Mouse (Mus musculus): ENCODE measurements around the gene Ttc21b. TPM values are rescaled to one million over a fixed set of nuclear protein-coding genes. Genes with fewer than 3 reads are reported as not detected.
A peak's percentile ranks its signal among the peaks of the same experiment; 100 is the strongest.

Gene Ttc21b
- polyA plus RNA-seq, 1 experiment from 2014 or later = 11.1 TPM

DNA sequence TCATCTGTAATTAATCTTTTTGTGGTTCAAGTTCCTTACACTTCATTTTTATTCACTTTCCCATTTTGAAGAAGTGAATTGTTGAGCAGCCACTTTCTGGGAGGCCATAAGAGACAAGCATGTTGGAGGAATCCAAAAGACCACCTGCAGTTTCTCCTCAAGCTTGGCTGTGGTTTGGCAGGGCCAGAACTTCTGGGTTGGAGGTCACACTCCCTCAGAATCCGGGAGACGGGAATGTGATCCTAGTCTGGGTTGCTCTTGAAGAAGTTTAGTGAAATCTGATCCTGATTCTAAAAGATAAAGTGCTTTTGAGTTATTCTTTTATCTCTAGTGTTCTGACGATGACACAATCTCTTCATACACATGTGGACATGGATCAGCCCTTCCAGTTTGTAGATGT, 105.9 kb downstream of the Ttc21b start:
- H3K9me3 ChIP-seq (ENCODE audit: control insufficient read depth, low read length) = no peaks in the 10 kb centered on the region
- H3K4me3 ChIP-seq (ENCODE audit: low read length) = no peak overlapping the region
- H3K36me3 ChIP-seq (ENCODE audit: control insufficient read depth, insufficient read depth, low read length) = no peaks in the 10 kb centered on the region
- no peak overlapping the region for H3K9ac ChIP-seq (ENCODE audit: low read depth, low read length)
- H3K27me3 ChIP-seq (replicated peaks; ENCODE audit: control insufficient read depth, insufficient read depth, low read length) = no peaks in the 10 kb centered on the region
- H3K4me1 ChIP-seq (ENCODE audit: control insufficient read depth, insufficient read depth, low read depth, low read length) = no peaks in the 10 kb centered on the region
- ATAC-seq = no peak
- H3K4me2 ChIP-seq (ENCODE audit: low read length) = no peak overlapping the region
- 82% methylated on average over 3 of the region's 3 CpGs for WGBS
- H3K27ac ChIP-seq (ENCODE audit: low read depth, low read length) = no peak overlapping the region

DNA sequence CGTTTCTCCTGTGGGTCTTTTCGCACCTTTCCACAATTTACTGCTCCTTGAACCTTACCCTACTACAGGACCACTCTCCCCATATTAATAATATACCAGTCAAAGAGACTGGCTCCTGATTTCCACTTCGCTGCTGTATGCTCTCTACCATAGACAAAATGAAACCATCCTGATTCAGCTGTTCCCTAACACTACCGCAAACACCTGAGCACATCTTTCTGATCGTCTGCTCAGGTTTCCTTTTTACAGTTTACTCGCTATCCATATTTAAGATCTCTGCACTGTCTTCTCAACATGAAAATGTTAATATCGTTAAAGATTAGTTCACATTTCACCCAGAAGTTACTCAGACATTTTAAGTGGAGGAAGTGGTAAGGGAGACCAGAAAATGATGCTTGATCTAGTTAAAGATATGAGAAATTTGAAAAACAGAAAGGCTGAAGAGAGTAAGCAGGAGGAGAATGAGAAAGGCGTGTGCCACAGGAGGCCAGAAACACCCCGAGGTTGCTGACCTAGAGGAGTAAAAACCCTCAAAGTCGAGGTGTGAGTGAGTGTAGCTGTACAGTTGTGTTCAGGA, 107.7 kb downstream of the Ttc21b start:
- WGBS = 87% methylated on average over 10 of the region's 10 CpGs
- ATAC-seq = no peak
- H3K27ac ChIP-seq (ENCODE audit: low read depth, low read length) = no peak overlapping the region
- H3K9ac ChIP-seq (ENCODE audit: low read depth, low read length) = no peak overlapping the region
- H3K4me3 ChIP-seq (ENCODE audit: low read length) = no peak overlapping the region
- H3K36me3 ChIP-seq (ENCODE audit: control insufficient read depth, insufficient read depth, low read length) = no peaks in the 10 kb centered on the region
- H3K4me2 ChIP-seq (ENCODE audit: low read length) = no peak overlapping the region
- H3K4me1 ChIP-seq (ENCODE audit: control insufficient read depth, insufficient read depth, low read depth, low read length) = no peaks in the 10 kb centered on the region
- H3K9me3 ChIP-seq (ENCODE audit: control insufficient read depth, low read length) = no peaks in the 10 kb centered on the region
- no peaks in the 10 kb centered on the region for H3K27me3 ChIP-seq (replicated peaks; ENCODE audit: control insufficient read depth, insufficient read depth, low read length)

DNA sequence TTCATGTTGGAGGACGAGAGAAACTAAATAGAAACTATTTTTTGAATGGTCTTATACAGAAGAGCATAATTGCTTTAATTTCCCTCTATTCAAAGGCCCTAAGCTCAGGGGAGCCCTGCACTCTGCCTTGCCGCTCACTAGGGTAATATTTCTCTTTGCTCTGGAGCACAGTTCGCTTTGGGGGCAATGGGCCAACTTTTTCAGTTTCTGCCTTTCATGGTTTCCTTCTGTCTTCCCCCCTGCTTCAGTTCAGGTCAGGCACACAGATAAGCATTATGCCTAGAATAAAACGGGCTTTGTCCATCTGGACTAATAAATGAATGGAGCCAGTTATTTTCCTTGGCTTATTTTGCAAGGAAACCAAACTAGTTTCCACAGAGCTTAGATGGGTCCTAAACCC, 109.9 kb downstream of the Ttc21b start:
- H3K4me3 ChIP-seq (ENCODE audit: low read length) = no peak overlapping the region
- WGBS = 37% methylated on average over 4 of the region's 4 CpGs
- no peak overlapping the region for H3K9ac ChIP-seq (ENCODE audit: low read depth, low read length)
- no peaks in the 10 kb centered on the region for H3K9me3 ChIP-seq (ENCODE audit: control insufficient read depth, low read length)
- no peak overlapping the region for H3K4me2 ChIP-seq (ENCODE audit: low read length)
- H3K27me3 ChIP-seq (replicated peaks; ENCODE audit: control insufficient read depth, insufficient read depth, low read length) = no peaks in the 10 kb centered on the region
- no peaks in the 10 kb centered on the region for H3K36me3 ChIP-seq (ENCODE audit: control insufficient read depth, insufficient read depth, low read length)
- H3K27ac ChIP-seq (ENCODE audit: low read depth, low read length) = no peak overlapping the region
- no peaks in the 10 kb centered on the region for H3K4me1 ChIP-seq (ENCODE audit: control insufficient read depth, insufficient read depth, low read depth, low read length)
- ATAC-seq = 0 out of 2 replicates have a peak, but pooled peaks have one; percentile 48

DNA sequence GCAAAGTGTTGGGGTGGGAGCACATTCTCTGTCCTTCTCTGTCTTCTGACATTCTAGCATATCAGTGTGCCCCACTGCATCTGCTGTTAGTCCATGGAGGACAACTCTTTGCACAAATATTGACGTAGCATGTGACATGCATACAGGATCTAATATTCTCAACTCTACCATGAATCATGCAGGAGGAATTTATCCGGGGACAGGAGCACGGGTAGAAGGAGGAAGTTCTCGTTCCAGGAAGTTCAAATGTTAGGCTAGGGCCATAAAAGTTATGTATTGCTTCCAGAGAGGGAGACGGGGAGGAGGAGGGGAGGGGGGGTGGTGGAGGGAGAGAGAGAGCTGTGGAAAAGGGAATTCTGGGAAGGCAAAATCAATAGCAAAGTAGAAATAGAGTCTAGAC, 111.6 kb downstream of the Ttc21b start:
- no peak overlapping the region for H3K4me2 ChIP-seq (ENCODE audit: low read length)
- no peaks in the 10 kb centered on the region for H3K27me3 ChIP-seq (replicated peaks; ENCODE audit: control insufficient read depth, insufficient read depth, low read length)
- no peak overlapping the region for H3K4me3 ChIP-seq (ENCODE audit: low read length)
- WGBS = 67% methylated on average over 5 of the region's 5 CpGs
- no peak for ATAC-seq
- H3K4me1 ChIP-seq (ENCODE audit: control insufficient read depth, insufficient read depth, low read depth, low read length) = no peaks in the 10 kb centered on the region
- H3K27ac ChIP-seq (ENCODE audit: low read depth, low read length) = no peak overlapping the region
- H3K36me3 ChIP-seq (ENCODE audit: control insufficient read depth, insufficient read depth, low read length) = no peaks in the 10 kb centered on the region
- H3K9ac ChIP-seq (ENCODE audit: low read depth, low read length) = no peak overlapping the region
- H3K9me3 ChIP-seq (ENCODE audit: control insufficient read depth, low read length) = no peaks in the 10 kb centered on the region

DNA sequence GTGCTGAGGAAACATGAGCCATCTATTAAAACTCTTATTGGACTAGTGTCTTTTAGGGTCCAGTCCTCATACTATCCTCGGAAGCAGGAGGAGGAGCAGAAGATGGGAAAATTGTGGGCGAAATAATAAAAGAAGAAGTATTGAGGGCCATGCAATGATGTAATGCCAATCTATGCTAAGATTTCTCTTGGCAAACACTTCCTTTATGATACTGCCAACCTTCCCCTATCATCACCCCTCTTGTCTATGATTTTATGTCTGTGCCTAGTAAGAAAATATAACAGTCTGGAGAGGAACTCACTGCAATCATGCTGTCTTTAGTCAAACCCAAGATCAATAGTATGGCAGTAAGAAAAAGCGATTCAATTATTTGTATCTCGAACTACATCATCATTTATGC, 113.1 kb downstream of the Ttc21b start:
- Histone ChIP-seq H3K4me1 (ENCODE audit: control insufficient read depth, insufficient read depth, low read depth, low read length) (no peaks in the 10 kb centered on the region), H3K4me3 (ENCODE audit: low read length) (no peak overlapping the region), H3K9ac (ENCODE audit: low read depth, low read length) (no peak overlapping the region), H3K27ac (ENCODE audit: low read depth, low read length) (no peak overlapping the region), H3K36me3 (ENCODE audit: control insufficient read depth, insufficient read depth, low read length) (no peaks in the 10 kb centered on the region), H3K9me3 (ENCODE audit: control insufficient read depth, low read length) (no peaks in the 10 kb centered on the region), H3K4me2 (ENCODE audit: low read length) (no peak overlapping the region), H3K27me3 (replicated peaks; ENCODE audit: control insufficient read depth, insufficient read depth, low read length) (no peaks in the 10 kb centered on the region)
- 97% methylated on average over 4 of the region's 4 CpGs for WGBS
- ATAC-seq = no peak

DNA sequence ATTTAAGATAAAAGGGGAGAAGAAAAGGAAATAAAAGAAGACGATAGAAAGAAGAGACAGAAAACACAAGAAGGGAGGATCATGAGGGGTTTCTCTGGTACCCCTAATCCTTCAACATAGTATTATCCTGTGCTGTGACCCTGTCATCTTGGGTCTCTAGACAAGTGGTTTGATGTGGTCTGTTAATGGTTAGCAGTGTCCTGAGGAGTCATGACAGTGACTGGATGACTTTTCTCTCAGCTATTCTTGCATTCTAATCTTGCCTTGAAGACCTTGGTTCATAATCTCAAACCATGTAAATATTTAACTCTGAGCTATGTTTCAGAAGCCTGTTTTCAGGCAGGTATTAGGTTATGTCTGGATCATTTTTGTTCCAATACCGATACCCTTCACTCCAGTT, 113.7 kb downstream of the Ttc21b start:
- H3K4me2 ChIP-seq (ENCODE audit: low read length) = no peak overlapping the region
- H3K9me3 ChIP-seq (ENCODE audit: control insufficient read depth, low read length) = no peaks in the 10 kb centered on the region
- 87% methylated on average over 2 of the region's 2 CpGs for WGBS

DNA sequence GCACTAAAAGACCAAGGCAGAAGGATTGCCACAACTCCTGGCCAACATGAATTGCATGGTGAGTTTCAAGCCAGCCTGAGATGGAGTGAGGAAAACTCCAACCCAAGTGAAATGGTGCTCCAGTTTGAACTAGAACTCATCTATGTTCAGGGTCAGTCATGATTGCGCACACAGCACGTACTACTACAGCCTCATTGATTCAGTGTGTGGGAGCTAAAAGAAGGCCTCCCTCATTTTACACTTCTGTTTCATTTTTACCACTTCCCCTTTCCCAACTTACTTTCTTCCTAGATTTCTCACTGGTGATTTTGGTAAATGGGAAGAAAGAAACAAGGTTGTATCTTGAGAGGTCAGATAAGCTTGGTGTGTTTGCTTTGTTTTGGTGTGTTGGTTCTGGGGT, 114.1 kb downstream of the Ttc21b start:
- Histone ChIP-seq H3K36me3 (ENCODE audit: control insufficient read depth, insufficient read depth, low read length) (no peaks in the 10 kb centered on the region), H3K4me3 (ENCODE audit: low read length) (no peak overlapping the region), H3K9me3 (ENCODE audit: control insufficient read depth, low read length) (no peaks in the 10 kb centered on the region), H3K4me1 (ENCODE audit: control insufficient read depth, insufficient read depth, low read depth, low read length) (no peaks in the 10 kb centered on the region), H3K9ac (ENCODE audit: low read depth, low read length) (no peak overlapping the region), H3K27ac (ENCODE audit: low read depth, low read length) (no peak overlapping the region), H3K27me3 (replicated peaks; ENCODE audit: control insufficient read depth, insufficient read depth, low read length) (no peaks in the 10 kb centered on the region), H3K4me2 (ENCODE audit: low read length) (no peak overlapping the region)
- no peak for ATAC-seq
- 96% methylated on average over 2 of the region's 2 CpGs for WGBS

More for the DNA sequence above, 113.7 kb downstream of the Ttc21b start:
- no peaks in the 10 kb centered on the region for H3K36me3 ChIP-seq (ENCODE audit: control insufficient read depth, insufficient read depth, low read length)
- no peak overlapping the region for H3K9ac ChIP-seq (ENCODE audit: low read depth, low read length)
- no peak for ATAC-seq
- no peak overlapping the region for H3K27ac ChIP-seq (ENCODE audit: low read depth, low read length)
- no peak overlapping the region for H3K4me3 ChIP-seq (ENCODE audit: low read length)
- no peaks in the 10 kb centered on the region for H3K27me3 ChIP-seq (replicated peaks; ENCODE audit: control insufficient read depth, insufficient read depth, low read length)
- no peaks in the 10 kb centered on the region for H3K4me1 ChIP-seq (ENCODE audit: control insufficient read depth, insufficient read depth, low read depth, low read length)

DNA sequence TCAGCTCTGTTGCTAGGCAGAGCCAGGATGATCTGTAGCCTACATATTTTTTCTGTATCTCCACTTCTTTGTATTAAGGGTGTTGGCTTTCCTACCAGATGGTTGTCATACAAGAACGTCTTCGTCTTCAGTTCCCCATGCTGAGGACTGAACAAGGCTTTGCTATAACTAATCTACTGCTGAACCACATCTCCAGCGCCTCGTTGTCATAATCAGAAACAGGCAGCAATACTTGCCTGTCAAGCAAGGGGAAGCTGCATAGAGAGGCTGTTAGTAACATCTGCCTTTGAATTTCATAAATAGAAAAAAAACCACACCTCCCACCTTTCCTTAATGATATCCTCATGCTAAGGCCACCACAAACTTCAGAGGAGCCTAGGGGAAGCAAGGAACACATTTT, 116.2 kb downstream of the Ttc21b start:
- H3K4me2 ChIP-seq (ENCODE audit: low read length) = no peak overlapping the region
- H3K4me1 ChIP-seq (ENCODE audit: control insufficient read depth, insufficient read depth, low read depth, low read length) = no peaks in the 10 kb centered on the region
- ATAC-seq = no peak
- no peak overlapping the region for H3K4me3 ChIP-seq (ENCODE audit: low read length)
- no peak overlapping the region for H3K27ac ChIP-seq (ENCODE audit: low read depth, low read length)
- WGBS = 71% methylated on average over 4 of the region's 4 CpGs
- H3K9me3 ChIP-seq (ENCODE audit: control insufficient read depth, low read length) = no peaks in the 10 kb centered on the region
- H3K9ac ChIP-seq (ENCODE audit: low read depth, low read length) = no peak overlapping the region
- no peaks in the 10 kb centered on the region for H3K27me3 ChIP-seq (replicated peaks; ENCODE audit: control insufficient read depth, insufficient read depth, low read length)
- no peaks in the 10 kb centered on the region for H3K36me3 ChIP-seq (ENCODE audit: control insufficient read depth, insufficient read depth, low read length)

All from hindbrain, embryonic 16.5 days (tissue).